Mouse (Mus musculus): ENCODE data around the gene Zfp646. TPM values are rescaled to one million over a fixed set of nuclear protein-coding genes. Genes with fewer than 3 reads are reported as not detected.

Gene Zfp646
- polyA plus RNA-seq, 1 experiment from 2014 or later = 12.9 TPM

Other genes with a start within 250 kb of the Zfp646 start
- gene Bcl7c, start 167.3 kb upstream of the Zfp646 start, polyA plus RNA-seq (2015; fragmentation: Nextera tagmentation; extraction: Ambion mirVana) = 36.6 and 40.8 TPM in 2 replicates
- 3.8 and 4.4 TPM in 2 replicates for gene Ctf1, start 163.5 kb upstream of the Zfp646 start, polyA plus RNA-seq (2015; fragmentation: Nextera tagmentation; extraction: Ambion mirVana)
- 0.19 and 0.36 TPM in 2 replicates for gene Ctf2, start 144.1 kb upstream of the Zfp646 start, polyA plus RNA-seq (2015; fragmentation: Nextera tagmentation; extraction: Ambion mirVana)
- 7.7 and 9.6 TPM in 2 replicates for gene Fbxl19, start 131.7 kb upstream of the Zfp646 start, polyA plus RNA-seq (2015; fragmentation: Nextera tagmentation; extraction: Ambion mirVana)
- 4.8 and 5.4 TPM in 2 replicates for gene Orai3, start 106.4 kb upstream of the Zfp646 start, polyA plus RNA-seq (2015; fragmentation: Nextera tagmentation; extraction: Ambion mirVana)
- gene Setd1a, start 99.6 kb upstream of the Zfp646 start, polyA plus RNA-seq (2015; fragmentation: Nextera tagmentation; extraction: Ambion mirVana) = 20.0 and 21.5 TPM in 2 replicates
- gene Gm49388, start 90.6 kb upstream of the Zfp646 start, polyA plus RNA-seq (2015; fragmentation: Nextera tagmentation; extraction: Ambion mirVana) = not detected in 2 replicates
- 5.0 and 7.5 TPM in 2 replicates for gene Hsd3b7, start 75.6 kb upstream of the Zfp646 start, polyA plus RNA-seq (2015; fragmentation: Nextera tagmentation; extraction: Ambion mirVana)
- 20.5 and 25.6 TPM in 2 replicates for gene Stx4a, start 51.9 kb upstream of the Zfp646 start, polyA plus RNA-seq (2015; fragmentation: Nextera tagmentation; extraction: Ambion mirVana)
- gene Stx1b, start 51.7 kb upstream of the Zfp646 start, polyA plus RNA-seq (2015; fragmentation: Nextera tagmentation; extraction: Ambion mirVana) = 18.9 and 21.9 TPM in 2 replicates
- gene Zfp668, start 607 bp downstream of the Zfp646 start, polyA plus RNA-seq (2015; fragmentation: Nextera tagmentation; extraction: Ambion mirVana) = 39.1 and 44.8 TPM in 2 replicates
- gene Prss53, start 14.7 kb downstream of the Zfp646 start, polyA plus RNA-seq (2015; fragmentation: Nextera tagmentation; extraction: Ambion mirVana) = 0.66 and 0.77 TPM in 2 replicates
- gene Gm21974, start 19.2 kb downstream of the Zfp646 start, polyA plus RNA-seq (2015; fragmentation: Nextera tagmentation; extraction: Ambion mirVana) = not detected in 2 replicates
- 55.8 and 59.5 TPM in 2 replicates for gene Vkorc1, start 19.4 kb downstream of the Zfp646 start, polyA plus RNA-seq (2015; fragmentation: Nextera tagmentation; extraction: Ambion mirVana)
- gene Bckdk, start 27.9 kb downstream of the Zfp646 start, polyA plus RNA-seq (2015; fragmentation: Nextera tagmentation; extraction: Ambion mirVana) = 80.2 and 91.6 TPM in 2 replicates
- 49.8 and 51.1 TPM in 2 replicates for gene Kat8, start 36.3 kb downstream of the Zfp646 start, polyA plus RNA-seq (2015; fragmentation: Nextera tagmentation; extraction: Ambion mirVana)
- gene Prss8, start 53.9 kb downstream of the Zfp646 start, polyA plus RNA-seq (2015; fragmentation: Nextera tagmentation; extraction: Ambion mirVana) = 0.09 and 0.29 TPM in 2 replicates
- 7.9 and 10.1 TPM in 2 replicates for gene Prss36, start 70.5 kb downstream of the Zfp646 start, polyA plus RNA-seq (2015; fragmentation: Nextera tagmentation; extraction: Ambion mirVana)
- gene Fus, start 91.2 kb downstream of the Zfp646 start, polyA plus RNA-seq (2015; fragmentation: Nextera tagmentation; extraction: Ambion mirVana) = 452 and 476 TPM in 2 replicates
- 3.2 and 3.9 TPM in 2 replicates for gene Pycard, start 117.6 kb downstream of the Zfp646 start, polyA plus RNA-seq (2015; fragmentation: Nextera tagmentation; extraction: Ambion mirVana)
- not detected in 2 replicates for gene Trim72, start 127.7 kb downstream of the Zfp646 start, polyA plus RNA-seq (2015; fragmentation: Nextera tagmentation; extraction: Ambion mirVana)
- 0.36 and 0.40 TPM in 2 replicates for gene Itgam, start 186.4 kb downstream of the Zfp646 start, polyA plus RNA-seq (2015; fragmentation: Nextera tagmentation; extraction: Ambion mirVana)
- gene Gm49368, start 186.5 kb downstream of the Zfp646 start, polyA plus RNA-seq (2015; fragmentation: Nextera tagmentation; extraction: Ambion mirVana) = not detected in 2 replicates